Mouse (Mus musculus) heart, postnatal 0 days (tissue): Measurements from ENCODE around the gene Strc. TPM values are rescaled to one million over a fixed set of nuclear protein-coding genes. Genes with fewer than 3 reads are reported as not detected.

Experiments used
- ATAC-seq: fragments of 200-750 bp; cut with Nextera tagmentation; 2 replicates; pipeline ENCODE4 v1.8.0; 2017; ENCODE audit warnings: low read depth, moderate number of reproducible peaks, moderate library complexity; ENCODE audit not compliant: insufficient read depth
- DNase-seq: peaks from one replicate; pipeline ENCODE4 v3.0.0-alpha.2; 2016; ENCODE audit warnings: low spot score
- H3K27ac ChIP-seq: fragments of 300-500 bp; sonication (generic); 2 replicates; pipeline ENCODE4 v1.5.1; 2014; ENCODE audit warnings: low read depth, mild to moderate bottlenecking
- H3K27me3 ChIP-seq: fragments of 300-500 bp; sonication (generic); 2 replicates; pipeline ENCODE4 v1.6.1; 2014; ENCODE audit warnings: low read length, mixed read lengths; ENCODE audit not compliant: control insufficient read depth, insufficient read depth
- H3K36me3 ChIP-seq: fragments of 300-500 bp; sonication (generic); replicated peaks from 2 replicates; pipeline ENCODE4 v1.6.1; 2014; ENCODE audit warnings: low read length, mixed read lengths; ENCODE audit not compliant: control insufficient read depth, insufficient read depth
- H3K4me1 ChIP-seq: fragments of 300-500 bp; sonication (generic); 2 replicates; pipeline ENCODE4 v1.6.1; 2014; ENCODE audit warnings: antibody characterized with exemption; ENCODE audit not compliant: control insufficient read depth, insufficient read depth
- H3K4me2 ChIP-seq: fragments of 300-500 bp; sonication (generic); 2 replicates; pipeline ENCODE4 v1.6.1; 2014; ENCODE audit warnings: low read depth, mild to moderate bottlenecking, low read length, moderate library complexity
- H3K4me3 ChIP-seq: fragments of 300-500 bp; sonication (generic); 2 replicates; pipeline ENCODE4 v1.5.1; 2014; ENCODE audit warnings: low read depth, low read length
- H3K9ac ChIP-seq: fragments of 300-500 bp; sonication (generic); replicated peaks from 2 replicates; pipeline ENCODE4 v1.6.1; 2014; ENCODE audit warnings: low read depth, low read length, mixed read lengths
- H3K9me3 ChIP-seq: fragments of 300-500 bp; sonication (generic); replicated peaks from 2 replicates; pipeline ENCODE4 v1.6.1; 2016; ENCODE audit warnings: low read length; ENCODE audit not compliant: control insufficient read depth
- CTCF ChIP-seq: IDR thresholded peaks from 2 replicates; pipeline ENCODE4 v1.5.1; 2016; ENCODE audit warnings: antibody characterized with exemption, control low read depth, low read depth
- EP300 ChIP-seq: IDR thresholded peaks from 2 replicates; pipeline ENCODE4 v1.6.1; 2016; ENCODE audit warnings: antibody characterized with exemption, low read depth
- WGBS: fragments of 180-500 bp; shearing (Covaris S2); extraction: QIAGEN DNeasy Blood & Tissue Kit; methylation state at CpG from one replicate; pipeline ENCODE4 v1.1.7; 2014; 5-methylcytosine and 5-hydroxymethylcytosine counted together
- polyA plus RNA-seq: library from polyadenylated mRNA; unstranded; fragments of >200 nt; fragmentation: Nextera tagmentation; extraction: Ambion mirVana; gene quantifications from 2 replicates; pipeline ENCODE4 v1.2.1, GENCODE M21; 2015
- total RNA-seq: library from RNA; depleted of rRNA; stranded (reverse); fragments of >200 nt; gene quantifications from 2 replicates; pipeline ENCODE4 v1.2.3, GENCODE M21; 2014; ENCODE audit warnings: low replicate concordance

The Strc gene
- total and polyA plus RNA-seq, 2 experiments from 2014 or later, result not detected

GRCm38 (mm10) chr2:121415591-121415990 lies 28.6 kb upstream of the Strc start:
- Histone ChIP-seq H3K9ac (peak overlapping the region; percentile 25; the same call in 1 of the 2 replicates), H3K4me3 (peak overlapping the region; percentile 80), H3K4me1 (peaks cover 19% of the 10 kb centered on the region; the same call in 1 of the 2 replicates), H3K4me2 (peak overlapping the region; percentile 72), H3K36me3 (peaks cover 28% of the 10 kb centered on the region), H3K9me3 (no peaks in the 10 kb centered on the region), H3K27me3 (no peaks in the 10 kb centered on the region), H3K27ac (no peak overlapping the region)
- no peak for ATAC-seq
- DNase-seq, result no peak
- no peak for TF ChIP-seq EP300
- TF ChIP-seq CTCF, result no peak
- 48% methylated on average over 3 of the region's 3 CpGs for WGBS

GRCm38 (mm10) chr2:121415103-121415502 lies 28.1 kb upstream of the Strc start:
- ATAC-seq (no peak), DNase-seq (no peak)
- 33% methylated on average over 3 of the region's 3 CpGs for WGBS
- peaks cover 19% of the 10 kb centered on the region; the same call in 1 of the 2 replicates for H3K4me1 ChIP-seq
- peak overlapping the region; percentile 91 for H3K9ac ChIP-seq
- no peaks in the 10 kb centered on the region for H3K9me3 ChIP-seq
- peaks cover 25% of the 10 kb centered on the region for H3K36me3 ChIP-seq
- TF ChIP-seq EP300 (no peak), CTCF (no peak)
- H3K27ac ChIP-seq, result no peak overlapping the region
- H3K4me3 ChIP-seq, result peak overlapping the region; percentile 80
- H3K4me2 ChIP-seq, result peak overlapping the region; percentile 72
- no peaks in the 10 kb centered on the region for H3K27me3 ChIP-seq

- Histone ChIP-seq H3K27ac (peak overlapping the region; percentile 97), H3K9ac (peak overlapping the region; percentile 91), H3K4me1 (peaks cover 19% of the 10 kb centered on the region; the same call in 1 of the 2 replicates), H3K4me2 (peak overlapping the region; percentile 72), H3K36me3 (peaks cover 19% of the 10 kb centered on the region), H3K9me3 (no peaks in the 10 kb centered on the region), H3K27me3 (no peaks in the 10 kb centered on the region), H3K4me3 (peak overlapping the region; percentile 80)
- TF ChIP-seq EP300, result no peak
- no peak for TF ChIP-seq CTCF
- ATAC-seq, result peak; percentile 10
- peak; percentile 27 for DNase-seq
- 0% methylated on average over 32 of the region's 32 CpGs for WGBS
Observed at GRCm38 (mm10) chr2:121414139-121414685, 27.2 kb upstream of the Strc start.

- peak within 1 kb of the TSS; percentile 97 for H3K27ac ChIP-seq
- H3K36me3 ChIP-seq, result peaks cover 12% of the 10 kb centered on the region
- H3K4me2 ChIP-seq, result peak within 1 kb of the TSS; percentile 72
- ATAC-seq (peak; percentile 96), DNase-seq (peak; percentile 96)
- WGBS, result under 1% methylated on average over 66 of the region's 68 CpGs
- no peaks in the 10 kb centered on the region for H3K27me3 ChIP-seq
- H3K4me1 ChIP-seq, result peaks cover 19% of the 10 kb centered on the region; the same call in 1 of the 2 replicates
- peak within 1 kb of the TSS; percentile 91 for H3K9ac ChIP-seq
- H3K4me3 ChIP-seq, result peak within 1 kb of the TSS; percentile 80
- TF ChIP-seq CTCF (peak; percentile 47), EP300 (no peak)
- H3K9me3 ChIP-seq, result no peaks in the 10 kb centered on the region
Observed at GRCm38 (mm10) chr2:121413387-121414042, 26.5 kb upstream of the Strc start, which contains the start of the genes Pdia3 and Catsper2. TSS of gene Pdia3 (plus strand) at chr2:121413775. TSS of gene Catsper2 (minus strand) at chr2:121413792.

GRCm38 (mm10) chr2:121412843-121413386 lies 25.9 kb upstream of the Strc start:
- peak overlapping the region; percentile 91 for H3K9ac ChIP-seq
- no peaks in the 10 kb centered on the region for H3K27me3 ChIP-seq

More at GRCm38 (mm10) chr2:121412843-121413386, 25.9 kb upstream of the Strc start:
- Histone ChIP-seq H3K4me2 (peak overlapping the region; percentile 72), H3K9me3 (no peaks in the 10 kb centered on the region), H3K4me1 (peaks cover 19% of the 10 kb centered on the region; the same call in 1 of the 2 replicates), H3K36me3 (peaks cover 6% of the 10 kb centered on the region; the same call in 1 of the 2 replicates), H3K27ac (peak overlapping the region; percentile 97), H3K4me3 (peak overlapping the region; percentile 80)
- DNase-seq (no peak), ATAC-seq (no peak)
- WGBS, result 4% methylated on average over 4 of the region's 4 CpGs
- no peak for TF ChIP-seq EP300
- no peak for TF ChIP-seq CTCF
